Mouse (Mus musculus): ENCODE measurements around the gene Gm45140. TPM values are rescaled to one million over a fixed set of nuclear protein-coding genes. Genes with fewer than 3 reads are reported as not detected.

The Gm45140 gene
- polyA plus RNA-seq, 1 experiment from 2014 or later, result 5.4 TPM

- 89% methylated on average over 2 of the region's 2 CpGs for WGBS
- no peak overlapping the region for H3K27ac ChIP-seq (ENCODE audit: low read depth, low read length)
- H3K4me3 ChIP-seq (ENCODE audit: low read length), result no peak overlapping the region
- no peak overlapping the region for H3K9ac ChIP-seq (ENCODE audit: low read depth, low read length)
- no peak for ATAC-seq (ENCODE audit: low FRiP score, low TSS enrichment)
- no peaks in the 10 kb centered on the region for H3K27me3 ChIP-seq (ENCODE audit: control insufficient read depth, insufficient read depth, low read length)
- H3K9me3 ChIP-seq (ENCODE audit: control insufficient read depth, low read length), result no peaks in the 10 kb centered on the region
- no peak overlapping the region for H3K4me2 ChIP-seq (replicated peaks; ENCODE audit: low read depth, low read length)
- H3K4me1 ChIP-seq (ENCODE audit: control insufficient read depth, insufficient read depth, low read length), result no peaks in the 10 kb centered on the region; the same call in 1 of the 2 replicates
- no peaks in the 10 kb centered on the region for H3K36me3 ChIP-seq (ENCODE audit: control insufficient read depth, insufficient read depth, low read length)
These were observed 87.5 kb downstream of the Gm45140 start for GRCm38 (mm10) chr6:87748078-87748477.

GRCm38 (mm10) chr6:87746849-87747248 is 88.7 kb downstream of the Gm45140 start:
- no peaks in the 10 kb centered on the region; the same call in 1 of the 2 replicates for H3K4me1 ChIP-seq (ENCODE audit: control insufficient read depth, insufficient read depth, low read length)
- H3K27me3 ChIP-seq (ENCODE audit: control insufficient read depth, insufficient read depth, low read length), result no peaks in the 10 kb centered on the region
- H3K27ac ChIP-seq (ENCODE audit: low read depth, low read length), result no peak overlapping the region
- 74% methylated on average over 2 of the region's 2 CpGs for WGBS
- no peak for ATAC-seq (ENCODE audit: low FRiP score, low TSS enrichment)
- no peaks in the 10 kb centered on the region for H3K9me3 ChIP-seq (ENCODE audit: control insufficient read depth, low read length)
- no peak overlapping the region for H3K9ac ChIP-seq (ENCODE audit: low read depth, low read length)
- H3K4me2 ChIP-seq (replicated peaks; ENCODE audit: low read depth, low read length), result no peak overlapping the region
- H3K36me3 ChIP-seq (ENCODE audit: control insufficient read depth, insufficient read depth, low read length), result no peaks in the 10 kb centered on the region
- no peak overlapping the region for H3K4me3 ChIP-seq (ENCODE audit: low read length)

GRCm38 (mm10) chr6:87746059-87746458 is 89.5 kb downstream of the Gm45140 start:
- Histone ChIP-seq H3K9ac (ENCODE audit: low read depth, low read length) (no peak overlapping the region), H3K4me1 (ENCODE audit: control insufficient read depth, insufficient read depth, low read length) (no peaks in the 10 kb centered on the region; the same call in 1 of the 2 replicates), H3K27me3 (ENCODE audit: control insufficient read depth, insufficient read depth, low read length) (no peaks in the 10 kb centered on the region), H3K4me2 (replicated peaks; ENCODE audit: low read depth, low read length) (no peak overlapping the region), H3K27ac (ENCODE audit: low read depth, low read length) (no peak overlapping the region), H3K4me3 (ENCODE audit: low read length) (no peak overlapping the region), H3K36me3 (ENCODE audit: control insufficient read depth, insufficient read depth, low read length) (no peaks in the 10 kb centered on the region), H3K9me3 (ENCODE audit: control insufficient read depth, low read length) (no peaks in the 10 kb centered on the region)
- 39% methylated on average over 3 of the region's 3 CpGs for WGBS
- ATAC-seq (ENCODE audit: low FRiP score, low TSS enrichment), result no peak

- no peaks in the 10 kb centered on the region for H3K9me3 ChIP-seq (ENCODE audit: control insufficient read depth, low read length)
- no peak overlapping the region for H3K4me3 ChIP-seq (ENCODE audit: low read length)
- no peaks in the 10 kb centered on the region for H3K27me3 ChIP-seq (ENCODE audit: control insufficient read depth, insufficient read depth, low read length)
- no peaks in the 10 kb centered on the region; the same call in 1 of the 2 replicates for H3K4me1 ChIP-seq (ENCODE audit: control insufficient read depth, insufficient read depth, low read length)
- H3K4me2 ChIP-seq (replicated peaks; ENCODE audit: low read depth, low read length), result no peak overlapping the region
- 38% methylated on average over 1 of the region's 1 CpGs for WGBS
- no peak overlapping the region for H3K9ac ChIP-seq (ENCODE audit: low read depth, low read length)
- no peak overlapping the region for H3K27ac ChIP-seq (ENCODE audit: low read depth, low read length)
- ATAC-seq (ENCODE audit: low FRiP score, low TSS enrichment), result no peak
- no peaks in the 10 kb centered on the region for H3K36me3 ChIP-seq (ENCODE audit: control insufficient read depth, insufficient read depth, low read length)
These were observed 90.3 kb downstream of the Gm45140 start for GRCm38 (mm10) chr6:87745301-87745700.

GRCm38 (mm10) chr6:87744632-87745031 is 91.0 kb downstream of the Gm45140 start:
- WGBS, result 90% methylated on average over 3 of the region's 3 CpGs
- no peaks in the 10 kb centered on the region; the same call in 1 of the 2 replicates for H3K4me1 ChIP-seq (ENCODE audit: control insufficient read depth, insufficient read depth, low read length)
- no peak overlapping the region for H3K9ac ChIP-seq (ENCODE audit: low read depth, low read length)
- ATAC-seq (ENCODE audit: low FRiP score, low TSS enrichment), result no peak
- no peak overlapping the region for H3K27ac ChIP-seq (ENCODE audit: low read depth, low read length)
- H3K9me3 ChIP-seq (ENCODE audit: control insufficient read depth, low read length), result no peaks in the 10 kb centered on the region
- H3K4me2 ChIP-seq (replicated peaks; ENCODE audit: low read depth, low read length), result no peak overlapping the region
- no peak overlapping the region for H3K4me3 ChIP-seq (ENCODE audit: low read length)
- H3K27me3 ChIP-seq (ENCODE audit: control insufficient read depth, insufficient read depth, low read length), result no peaks in the 10 kb centered on the region
- no peaks in the 10 kb centered on the region for H3K36me3 ChIP-seq (ENCODE audit: control insufficient read depth, insufficient read depth, low read length)

GRCm38 (mm10) chr6:87743281-87743680 is 92.3 kb downstream of the Gm45140 start:
- no peaks in the 10 kb centered on the region for H3K27me3 ChIP-seq (ENCODE audit: control insufficient read depth, insufficient read depth, low read length)

GRCm38 (mm10) chr6:87742804-87743203 is 92.8 kb downstream of the Gm45140 start:
- Histone ChIP-seq H3K9ac (ENCODE audit: low read depth, low read length) (no peak overlapping the region), H3K4me1 (ENCODE audit: control insufficient read depth, insufficient read depth, low read length) (peaks cover 3% of the 10 kb centered on the region; the same call in 1 of the 2 replicates), H3K27me3 (ENCODE audit: control insufficient read depth, insufficient read depth, low read length) (no peaks in the 10 kb centered on the region), H3K36me3 (ENCODE audit: control insufficient read depth, insufficient read depth, low read length) (no peaks in the 10 kb centered on the region), H3K9me3 (ENCODE audit: control insufficient read depth, low read length) (no peaks in the 10 kb centered on the region), H3K4me2 (replicated peaks; ENCODE audit: low read depth, low read length) (no peak overlapping the region), H3K4me3 (ENCODE audit: low read length) (no peak overlapping the region), H3K27ac (ENCODE audit: low read depth, low read length) (no peak overlapping the region)
- 71% methylated on average over 5 of the region's 5 CpGs for WGBS
- no peak for ATAC-seq (ENCODE audit: low FRiP score, low TSS enrichment)

More at GRCm38 (mm10) chr6:87743281-87743680, 92.3 kb downstream of the Gm45140 start:
- Histone ChIP-seq H3K36me3 (ENCODE audit: control insufficient read depth, insufficient read depth, low read length) (no peaks in the 10 kb centered on the region), H3K4me3 (ENCODE audit: low read length) (no peak overlapping the region), H3K4me2 (replicated peaks; ENCODE audit: low read depth, low read length) (no peak overlapping the region), H3K9ac (ENCODE audit: low read depth, low read length) (no peak overlapping the region), H3K27ac (ENCODE audit: low read depth, low read length) (no peak overlapping the region), H3K4me1 (ENCODE audit: control insufficient read depth, insufficient read depth, low read length) (no peaks in the 10 kb centered on the region; the same call in 1 of the 2 replicates), H3K9me3 (ENCODE audit: control insufficient read depth, low read length) (no peaks in the 10 kb centered on the region)
- ATAC-seq (ENCODE audit: low FRiP score, low TSS enrichment), result no peak
- WGBS, result 80% methylated on average over 5 of the region's 5 CpGs

- Histone ChIP-seq H3K4me3 (ENCODE audit: low read length) (no peak overlapping the region), H3K9ac (ENCODE audit: low read depth, low read length) (no peak overlapping the region), H3K9me3 (ENCODE audit: control insufficient read depth, low read length) (no peaks in the 10 kb centered on the region), H3K36me3 (ENCODE audit: control insufficient read depth, insufficient read depth, low read length) (no peaks in the 10 kb centered on the region), H3K4me2 (replicated peaks; ENCODE audit: low read depth, low read length) (no peak overlapping the region), H3K27ac (ENCODE audit: low read depth, low read length) (no peak overlapping the region), H3K27me3 (ENCODE audit: control insufficient read depth, insufficient read depth, low read length) (no peaks in the 10 kb centered on the region), H3K4me1 (ENCODE audit: control insufficient read depth, insufficient read depth, low read length) (peaks cover 4% of the 10 kb centered on the region; the same call in 1 of the 2 replicates)
- no peak for ATAC-seq (ENCODE audit: low FRiP score, low TSS enrichment)
- WGBS, result 90% methylated on average over 8 of the region's 8 CpGs
These were observed 93.6 kb downstream of the Gm45140 start for GRCm38 (mm10) chr6:87741978-87742377.

GRCm38 (mm10) chr6:87740496-87740895 is 95.1 kb downstream of the Gm45140 start:
- H3K4me1 ChIP-seq (ENCODE audit: control insufficient read depth, insufficient read depth, low read length), result 0 out of 2 replicates have a peak, but pooled peaks cover 4% of the 10 kb centered on the region
- H3K36me3 ChIP-seq (ENCODE audit: control insufficient read depth, insufficient read depth, low read length), result no peaks in the 10 kb centered on the region
- no peak overlapping the region for H3K4me3 ChIP-seq (ENCODE audit: low read length)
- H3K4me2 ChIP-seq (replicated peaks; ENCODE audit: low read depth, low read length), result no peak overlapping the region
- H3K9ac ChIP-seq (ENCODE audit: low read depth, low read length), result no peak overlapping the region
- ATAC-seq (ENCODE audit: low FRiP score, low TSS enrichment), result no peak
- H3K27me3 ChIP-seq (ENCODE audit: control insufficient read depth, insufficient read depth, low read length), result no peaks in the 10 kb centered on the region
- no peak overlapping the region for H3K27ac ChIP-seq (ENCODE audit: low read depth, low read length)
- H3K9me3 ChIP-seq (ENCODE audit: control insufficient read depth, low read length), result no peaks in the 10 kb centered on the region
